Mouse (Mus musculus) midbrain, embryonic 14.5 days (tissue): ENCODE measurements around the gene Tsnax. TPM values are rescaled to one million over a fixed set of nuclear protein-coding genes. Genes with fewer than 3 reads are reported as not detected.

Source experiments
- ATAC-seq: fragments of 200-750 bp; cut with Nextera tagmentation; 2 replicates; pipeline ENCODE4 v1.8.0; 2017; ENCODE audit warnings: moderate number of reproducible peaks, moderate library complexity; ENCODE audit not compliant: low FRiP score, low TSS enrichment
- DNase-seq: peaks from one replicate; pipeline ENCODE4 v3.0.0-alpha.2; 2015
- H3K27ac ChIP-seq: fragments of 300-500 bp; sonication (generic); replicated peaks from 2 replicates; pipeline ENCODE4 v1.5.1; 2014; ENCODE audit warnings: mild to moderate bottlenecking, low read depth, low read length, moderate library complexity
- H3K27me3 ChIP-seq: fragments of 300-500 bp; sonication (generic); 2 replicates; pipeline ENCODE4 v1.6.1; 2014; ENCODE audit warnings: low read length, control low read depth, mixed read lengths; ENCODE audit not compliant: control insufficient read depth, insufficient read depth
- H3K36me3 ChIP-seq: fragments of 300-500 bp; sonication (generic); 2 replicates; pipeline ENCODE4 v1.6.1; 2014; ENCODE audit warnings: low read length, control low read depth; ENCODE audit not compliant: control insufficient read depth, insufficient read depth
- H3K4me1 ChIP-seq: fragments of 300-500 bp; sonication (generic); 2 replicates; pipeline ENCODE4 v1.6.1; 2014; ENCODE audit warnings: mild to moderate bottlenecking, antibody characterized with exemption, low read length, control low read depth; ENCODE audit not compliant: control insufficient read depth, insufficient read depth
- H3K4me2 ChIP-seq: fragments of 300-500 bp; sonication (generic); 2 replicates; pipeline ENCODE4 v1.6.1; 2014; ENCODE audit warnings: mild to moderate bottlenecking, low read length, moderate library complexity
- H3K4me3 ChIP-seq: fragments of 300-500 bp; sonication (generic); replicated peaks from 2 replicates; pipeline ENCODE4 v1.5.1; 2014; ENCODE audit warnings: low read depth, low read length
- H3K9ac ChIP-seq: fragments of 300-500 bp; sonication (generic); replicated peaks from 2 replicates; pipeline ENCODE4 v1.6.1; 2014; ENCODE audit warnings: mild to moderate bottlenecking, low read length, moderate library complexity
- H3K9me3 ChIP-seq: fragments of 300-500 bp; sonication (generic); 2 replicates; pipeline ENCODE4 v1.6.1; 2016; ENCODE audit warnings: low read length, control low read depth, mixed read lengths; ENCODE audit not compliant: control insufficient read depth
- WGBS: fragments of 180-500 bp; shearing (Covaris S2); extraction: QIAGEN DNeasy Blood & Tissue Kit; methylation state at CpG from one replicate; pipeline ENCODE4 v1.1.7; 2014; 5-methylcytosine and 5-hydroxymethylcytosine counted together
- polyA plus RNA-seq: library from polyadenylated mRNA; unstranded; fragments of >200 nt; fragmentation: Nextera tagmentation; extraction: Ambion mirVana; gene quantifications from 2 replicates; pipeline ENCODE4 v1.2.1, GENCODE M21; 2014

Gene Tsnax
- 211 and 242 TPM in 2 replicates for polyA plus RNA-seq

- Histone ChIP-seq H3K27ac (peak within 1 kb of the TSS; percentile 84), H3K4me1 (peaks cover 9% of the 10 kb centered on the region; the same call in 1 of the 2 replicates), H3K27me3 (no peaks in the 10 kb centered on the region), H3K9me3 (no peaks in the 10 kb centered on the region), H3K36me3 (peaks cover 25% of the 10 kb centered on the region), H3K9ac (peak within 1 kb of the TSS; percentile 93), H3K4me2 (peak within 1 kb of the TSS; percentile 82), H3K4me3 (peak within 1 kb of the TSS; percentile 97)
- peak; percentile 99 for ATAC-seq
- WGBS: 3% methylated on average over 84 of the region's 84 CpGs
- peak; percentile 97 for DNase-seq
Observed at GRCm38 (mm10) chr8:125012695-125013627, at the start of gene Tsnax. Gene Tsnax (plus strand): TSS chr8:125012997.

DNA sequence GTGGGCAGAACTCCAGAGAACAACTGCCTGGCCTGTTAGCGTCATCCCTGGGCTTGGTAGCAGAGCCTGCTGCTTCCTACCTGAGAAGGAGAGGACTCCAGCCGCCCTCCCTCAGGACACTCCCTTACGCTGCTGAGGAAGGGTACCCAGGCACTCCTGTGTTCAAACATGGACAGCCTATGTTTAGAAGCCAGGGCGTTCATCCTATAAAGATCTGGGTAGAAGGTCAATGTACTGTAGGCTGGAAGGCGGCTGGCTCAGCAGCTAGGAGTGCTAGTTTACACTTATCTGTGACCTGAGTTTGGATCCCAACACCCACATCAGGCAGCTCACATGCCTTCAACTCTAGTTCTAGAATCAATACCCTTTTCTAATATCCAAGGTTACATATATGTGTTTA lies 49.6 kb upstream of the Tsnax start:
- no peak for DNase-seq
- no peak overlapping the region for H3K4me2 ChIP-seq
- no peaks in the 10 kb centered on the region for H3K36me3 ChIP-seq
- WGBS: 91% methylated on average over 5 of the region's 5 CpGs
- no peaks in the 10 kb centered on the region for H3K9me3 ChIP-seq
- H3K4me1 ChIP-seq: no peaks in the 10 kb centered on the region
- no peak overlapping the region for H3K27ac ChIP-seq
- ATAC-seq: no peak
- no peak overlapping the region for H3K4me3 ChIP-seq
- H3K9ac ChIP-seq: no peak overlapping the region
- H3K27me3 ChIP-seq: no peaks in the 10 kb centered on the region

DNA sequence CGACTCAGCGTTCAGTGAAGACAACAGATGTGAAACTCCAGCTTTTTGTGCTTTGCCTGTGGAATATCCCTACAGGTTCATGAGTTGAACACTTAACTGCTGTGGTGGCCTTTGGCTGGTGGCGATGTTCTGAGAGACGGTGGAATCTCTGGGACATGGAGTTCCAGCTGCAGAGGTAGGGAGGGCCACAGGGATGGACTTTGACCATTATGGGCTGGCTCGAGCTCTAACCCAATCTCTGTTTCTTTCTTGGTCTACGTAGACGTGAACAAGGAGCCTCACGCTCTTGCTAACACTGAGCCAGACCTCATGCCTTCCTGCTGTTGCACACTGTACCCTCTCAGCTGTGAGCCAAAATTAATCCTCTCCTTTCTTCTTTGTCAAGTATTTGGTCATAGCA lies 47.8 kb upstream of the Tsnax start:
- Histone ChIP-seq H3K9me3 (no peaks in the 10 kb centered on the region), H3K4me2 (no peak overlapping the region), H3K27me3 (no peaks in the 10 kb centered on the region), H3K9ac (no peak overlapping the region), H3K4me3 (no peak overlapping the region), H3K4me1 (no peaks in the 10 kb centered on the region), H3K36me3 (no peaks in the 10 kb centered on the region), H3K27ac (no peak overlapping the region)
- no peak for DNase-seq
- ATAC-seq: no peak
- WGBS: 94% methylated on average over 8 of the region's 8 CpGs

GRCm38 (mm10) chr8:124970312-124970933 lies 42.4 kb upstream of the Tsnax start:
- no peak overlapping the region for H3K9ac ChIP-seq
- no peak for DNase-seq
- WGBS: 85% methylated on average over 6 of the region's 6 CpGs
- no peaks in the 10 kb centered on the region for H3K4me1 ChIP-seq
- no peak overlapping the region for H3K27ac ChIP-seq
- H3K4me2 ChIP-seq: no peak overlapping the region
- H3K9me3 ChIP-seq: peaks cover 7% of the 10 kb centered on the region; the same call in 1 of the 2 replicates
- no peak overlapping the region for H3K4me3 ChIP-seq
- H3K27me3 ChIP-seq: no peaks in the 10 kb centered on the region
- ATAC-seq: no peak
- H3K36me3 ChIP-seq: no peaks in the 10 kb centered on the region

DNA sequence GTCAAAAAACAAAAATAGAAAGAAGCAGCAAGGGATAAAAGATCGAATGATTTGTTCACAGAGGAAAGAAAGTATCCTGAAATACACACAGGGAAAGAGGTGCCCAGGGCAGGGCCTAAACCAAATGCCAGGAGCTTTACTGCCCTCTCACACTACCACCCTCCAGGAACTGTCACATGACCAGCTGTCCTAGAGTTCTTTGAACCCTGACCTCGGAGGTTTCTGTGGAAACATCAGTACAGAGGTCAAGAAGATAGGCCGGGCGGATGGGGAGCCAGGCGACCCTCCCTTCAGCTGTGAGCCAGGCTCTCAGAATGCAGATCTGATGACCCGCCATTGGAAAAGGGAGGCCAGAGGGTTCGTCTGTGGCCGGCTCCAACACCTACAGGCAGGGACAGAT lies 39.6 kb upstream of the Tsnax start:
- H3K4me1 ChIP-seq: no peaks in the 10 kb centered on the region
- ATAC-seq (no peak), DNase-seq (no peak)
- WGBS: 85% methylated on average over 8 of the region's 8 CpGs
- no peak overlapping the region for H3K27ac ChIP-seq
- no peaks in the 10 kb centered on the region for H3K27me3 ChIP-seq
- H3K4me3 ChIP-seq: no peak overlapping the region
- H3K9ac ChIP-seq: no peak overlapping the region
- H3K36me3 ChIP-seq: no peaks in the 10 kb centered on the region
- no peak overlapping the region for H3K4me2 ChIP-seq
- peaks cover 7% of the 10 kb centered on the region; the same call in 1 of the 2 replicates for H3K9me3 ChIP-seq

DNA sequence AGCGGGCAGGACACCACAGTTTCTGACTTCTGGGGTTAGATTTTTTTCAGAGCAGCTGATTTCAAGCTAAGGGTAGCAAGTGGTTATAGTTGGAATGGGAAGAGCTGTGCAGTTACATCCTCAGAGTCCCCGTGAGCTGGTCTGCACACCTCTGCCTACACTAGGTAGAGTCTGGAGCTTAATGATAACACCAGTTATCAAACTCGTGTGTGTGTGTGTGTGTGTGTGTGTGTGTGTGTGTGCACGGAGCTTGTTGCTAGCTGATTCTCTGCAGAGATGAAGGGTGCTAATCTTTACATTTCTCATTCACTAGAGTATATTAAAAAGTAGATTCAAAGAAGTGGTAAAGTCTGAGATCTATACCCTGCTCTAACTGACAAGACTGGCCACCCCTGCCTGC lies 38.5 kb upstream of the Tsnax start:
- Histone ChIP-seq H3K27ac (no peak overlapping the region), H3K4me1 (no peaks in the 10 kb centered on the region), H3K9me3 (peaks cover 7% of the 10 kb centered on the region; the same call in 1 of the 2 replicates), H3K4me2 (no peak overlapping the region), H3K4me3 (no peak overlapping the region), H3K27me3 (no peaks in the 10 kb centered on the region), H3K9ac (no peak overlapping the region), H3K36me3 (no peaks in the 10 kb centered on the region)
- 86% methylated on average over 4 of the region's 4 CpGs for WGBS
- DNase-seq: no peak
- ATAC-seq: no peak

- no peaks in the 10 kb centered on the region for H3K4me1 ChIP-seq
- DNase-seq: no peak
- no peak for ATAC-seq
- H3K36me3 ChIP-seq: no peaks in the 10 kb centered on the region
- 89% methylated on average over 6 of the region's 6 CpGs for WGBS
- no peaks in the 10 kb centered on the region for H3K27me3 ChIP-seq
- H3K4me2 ChIP-seq: no peak overlapping the region
- H3K27ac ChIP-seq: no peak overlapping the region
- no peak overlapping the region for H3K9ac ChIP-seq
- H3K9me3 ChIP-seq: peaks cover 7% of the 10 kb centered on the region; the same call in 1 of the 2 replicates
- no peak overlapping the region for H3K4me3 ChIP-seq
Observed at GRCm38 (mm10) chr8:124976211-124976610, 36.6 kb upstream of the Tsnax start.

- DNase-seq: no peak
- Histone ChIP-seq H3K4me3 (no peak overlapping the region), H3K9me3 (peaks cover 2% of the 10 kb centered on the region; the same call in 1 of the 2 replicates), H3K27ac (no peak overlapping the region), H3K9ac (no peak overlapping the region), H3K36me3 (no peaks in the 10 kb centered on the region), H3K4me1 (no peaks in the 10 kb centered on the region), H3K27me3 (no peaks in the 10 kb centered on the region), H3K4me2 (no peak overlapping the region)
- WGBS: 86% methylated on average over 7 of the region's 7 CpGs
- ATAC-seq: no peak
Observed at GRCm38 (mm10) chr8:124978026-124978425, 34.8 kb upstream of the Tsnax start.
